Mouse (Mus musculus) hindlimb bud, embryonic 11.5 days (tissue): Measurements from ENCODE around the gene Pzp.

Experiments used
- DNase-seq: peaks from one replicate; pipeline ENCODE4 v3.0.0-alpha.2; 2012; ENCODE audit warnings: low read depth, low spot score; ENCODE audit errors: extremely low spot score

Gene Pzp

DNA sequence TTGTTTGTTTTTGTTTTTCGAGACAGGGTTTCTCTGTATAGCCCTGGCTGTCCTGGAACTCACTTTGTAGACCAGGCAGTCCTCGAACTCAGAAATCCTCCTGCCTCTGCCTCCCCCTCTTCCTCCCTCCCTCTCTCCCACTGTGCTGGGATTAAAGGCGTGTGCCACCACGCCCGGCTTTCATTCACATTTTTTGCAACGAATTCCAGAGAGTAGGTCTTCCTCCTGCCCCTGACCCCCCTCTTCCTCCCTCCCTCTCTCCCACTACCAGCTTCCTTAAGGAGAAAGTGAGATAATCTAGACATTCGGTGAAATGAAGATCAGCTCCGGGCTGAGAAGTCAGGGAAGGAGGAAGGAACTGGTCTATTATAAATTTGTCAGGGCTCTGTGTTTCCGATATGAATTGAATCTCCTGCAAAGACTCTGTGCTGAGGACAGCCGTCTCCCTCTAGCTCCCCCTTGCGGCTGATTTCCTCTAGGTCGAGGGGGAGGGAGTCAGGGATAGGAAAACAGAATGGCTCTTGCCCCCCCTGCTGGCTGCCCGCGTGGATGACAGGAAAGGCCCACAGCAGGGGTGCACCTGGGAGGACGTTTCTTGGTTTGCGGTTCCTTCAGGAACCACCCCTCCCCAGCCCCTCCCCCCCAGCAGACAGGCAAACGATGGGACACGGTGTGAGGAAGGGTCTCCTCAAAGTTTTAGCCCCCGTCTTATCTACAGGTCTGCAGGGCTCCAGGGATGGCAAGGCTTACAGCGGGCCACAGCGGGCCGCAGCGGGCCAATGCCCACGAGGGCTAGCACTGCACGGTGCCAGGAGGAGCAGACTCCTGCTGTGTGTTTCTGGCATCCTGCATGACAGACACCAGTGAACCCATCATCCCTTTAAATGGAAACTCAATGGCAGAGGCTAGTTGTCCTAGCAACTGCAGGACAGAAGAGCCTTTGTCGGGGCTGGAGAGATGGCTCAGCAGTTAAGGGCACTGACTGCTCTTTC lies 46.8 kb downstream of the Pzp start:
- peak; percentile 79 for DNase-seq

- DNase-seq: no peak
These were observed 49.0 kb downstream of the Pzp start for GRCm38 (mm10) chr6:128477495-128477894.

- DNase-seq: no peak
These were observed 52.4 kb downstream of the Pzp start for GRCm38 (mm10) chr6:128474112-128474511.

DNA sequence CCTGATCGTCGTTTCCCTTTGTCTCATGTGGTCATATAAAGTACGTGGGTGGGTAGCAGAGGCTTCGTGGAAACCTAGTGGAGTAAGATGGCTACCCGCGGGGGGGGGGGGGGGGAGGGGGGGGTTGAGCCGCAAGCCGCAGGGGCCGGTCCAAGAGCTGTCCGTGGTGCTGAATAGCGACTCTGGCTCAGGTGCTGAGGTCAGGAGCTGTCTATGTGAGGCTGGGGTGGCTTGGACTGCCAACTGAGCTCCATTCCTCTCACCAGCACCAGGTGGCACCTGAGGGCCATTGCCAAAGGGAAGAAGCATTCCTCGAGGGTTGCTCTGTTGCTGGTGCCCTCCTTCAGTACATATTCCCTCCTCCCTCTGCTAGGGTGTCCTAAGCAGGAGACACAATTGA lies 57.1 kb downstream of the Pzp start:
- no peak for DNase-seq

GRCm38 (mm10) chr6:128467298-128467697 lies 59.2 kb downstream of the Pzp start:
- no peak for DNase-seq

- DNase-seq: no peak
These were observed 60.0 kb downstream of the Pzp start for GRCm38 (mm10) chr6:128466563-128466962.

DNA sequence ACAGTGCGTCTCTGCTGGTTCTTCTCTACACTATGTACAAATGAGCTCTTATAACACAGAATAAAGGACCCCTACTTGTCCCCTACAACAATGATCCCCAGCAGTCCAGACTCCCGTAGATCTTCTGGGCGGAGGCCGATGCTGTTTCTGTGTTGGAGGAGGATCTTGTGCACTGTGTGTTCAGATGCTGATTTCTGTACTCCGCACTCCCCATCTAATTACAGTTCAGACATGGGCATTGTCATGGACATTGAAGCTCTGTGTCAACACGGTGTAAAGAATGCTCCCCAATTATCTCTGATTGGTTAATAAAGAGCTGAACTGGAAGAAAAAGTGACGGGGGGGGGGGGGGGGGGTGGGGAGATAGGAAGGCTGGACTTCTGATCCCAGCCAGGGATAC lies 60.5 kb downstream of the Pzp start:
- no peak for DNase-seq

- DNase-seq: no peak
These were observed 61.5 kb downstream of the Pzp start for GRCm38 (mm10) chr6:128464996-128465395.

GRCm38 (mm10) chr6:128461606-128462005 lies 64.9 kb downstream of the Pzp start:
- no peak for DNase-seq

DNA sequence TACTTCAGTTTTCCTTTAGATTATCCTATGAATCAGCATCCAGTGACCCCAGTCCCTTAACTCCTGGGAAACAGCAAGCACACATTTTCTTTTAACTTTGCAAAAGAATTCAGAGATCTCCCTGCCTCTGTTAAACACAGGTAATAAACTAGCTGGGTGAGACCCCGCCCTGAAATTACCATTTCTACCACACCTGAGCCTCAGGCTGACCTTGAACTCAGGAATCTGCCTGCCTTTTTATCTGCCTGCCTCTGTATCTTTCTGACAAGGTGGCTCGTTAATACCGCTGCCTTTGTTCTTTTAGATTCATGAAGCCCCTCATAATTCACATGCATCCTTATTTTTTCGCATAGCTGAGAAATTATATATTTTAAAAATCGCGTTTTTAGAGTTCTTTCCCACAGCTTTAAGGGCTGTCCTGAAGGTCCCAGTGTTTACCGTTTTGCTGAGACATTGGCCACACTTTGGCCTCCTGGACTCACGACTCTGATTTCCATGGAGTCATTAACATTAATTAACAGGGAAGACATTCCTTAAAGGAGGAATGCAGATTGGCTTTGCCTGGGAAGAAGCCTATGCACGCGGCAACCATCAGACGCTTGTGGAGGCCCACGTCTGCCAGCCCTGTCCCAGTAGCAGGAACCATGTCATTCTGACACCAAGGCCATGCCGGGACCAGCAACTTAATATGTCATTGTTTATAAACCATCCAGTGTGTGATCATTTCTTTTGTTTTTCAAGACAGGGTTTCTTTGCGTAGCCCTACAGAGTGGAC lies 65.6 kb downstream of the Pzp start:
- no peak for DNase-seq

DNA sequence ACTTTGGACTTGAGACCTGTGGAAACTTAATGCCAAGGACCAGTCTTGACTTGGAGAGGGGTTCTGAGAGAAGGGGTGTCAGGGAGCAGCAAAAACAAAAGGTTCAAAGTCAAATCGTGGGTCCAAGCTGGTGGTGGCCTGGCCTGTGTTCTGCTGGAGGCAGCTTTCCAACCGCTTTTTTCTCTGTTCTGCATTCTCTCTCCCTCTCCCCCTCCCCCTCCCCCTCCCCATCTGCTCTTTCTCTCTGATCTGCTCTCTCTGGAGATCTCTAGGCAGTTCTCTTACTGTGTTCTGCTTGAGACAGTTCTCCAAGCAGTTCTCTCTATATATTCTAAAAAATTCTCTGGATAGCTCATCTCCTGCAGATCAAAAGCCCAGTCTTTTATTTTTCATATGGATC lies 66.2 kb downstream of the Pzp start:
- DNase-seq: no peak

DNA sequence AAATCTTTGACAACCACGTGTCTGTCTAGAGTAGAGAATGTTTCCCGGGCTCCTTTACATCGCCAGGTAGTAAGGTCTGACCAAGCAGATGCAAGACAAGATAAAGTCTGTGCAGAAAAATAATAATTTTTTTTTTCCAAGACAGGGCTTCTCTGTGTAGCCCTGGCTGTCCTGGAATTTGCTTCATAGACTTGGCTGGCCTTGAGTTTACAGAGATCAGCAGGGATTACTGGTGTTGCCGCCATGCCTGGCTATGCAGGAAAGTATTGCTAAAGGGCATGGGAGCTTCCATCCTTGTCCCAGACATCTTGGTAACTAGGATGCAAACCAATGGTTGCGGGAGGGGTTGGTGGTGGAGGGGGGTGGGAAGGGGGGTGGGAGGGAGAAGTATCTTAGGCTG lies 69.3 kb downstream of the Pzp start:
- no peak for DNase-seq

DNA sequence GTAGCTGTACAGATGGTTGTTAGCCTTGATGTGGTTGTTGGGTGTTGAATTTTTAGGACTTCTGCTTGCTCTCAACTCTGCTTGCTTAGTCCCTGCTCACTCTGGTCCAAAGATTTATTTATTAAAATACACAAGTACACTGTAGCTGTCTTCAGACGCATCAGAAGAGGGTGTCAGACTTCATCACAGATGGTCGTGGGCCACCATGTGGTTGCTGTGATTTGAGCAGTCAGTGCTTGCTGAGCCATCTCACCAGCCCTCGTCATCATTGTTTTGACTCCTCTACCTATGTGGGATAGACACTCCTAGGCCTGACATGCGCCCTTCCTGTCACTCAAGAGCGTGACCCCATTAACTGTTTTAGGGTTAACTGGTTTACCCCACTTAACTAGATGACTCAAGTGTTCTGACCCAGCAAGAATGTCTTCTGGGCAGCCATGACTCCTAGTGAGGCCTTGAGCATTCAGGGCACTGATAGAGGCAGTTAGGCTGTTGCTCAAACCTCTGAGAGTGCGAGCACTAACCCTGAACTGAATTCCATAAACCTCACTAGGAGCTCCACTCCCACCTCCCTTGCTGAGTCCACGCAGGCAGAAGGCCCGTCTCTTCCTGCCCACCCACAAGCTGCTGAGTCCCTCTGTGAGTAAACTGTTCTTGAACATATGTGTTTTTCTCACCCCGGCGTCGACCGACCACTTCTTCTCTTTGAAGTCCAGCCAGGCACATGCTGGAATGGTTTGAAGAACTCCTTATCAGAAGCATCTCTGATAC lies 70.5 kb downstream of the Pzp start:
- no peak for DNase-seq

- DNase-seq: no peak
These were observed 79.5 kb downstream of the Pzp start for GRCm38 (mm10) chr6:128447063-128447462.

GRCm38 (mm10) chr6:128445761-128446535 lies 80.6 kb downstream of the Pzp start:
- no peak for DNase-seq

DNA sequence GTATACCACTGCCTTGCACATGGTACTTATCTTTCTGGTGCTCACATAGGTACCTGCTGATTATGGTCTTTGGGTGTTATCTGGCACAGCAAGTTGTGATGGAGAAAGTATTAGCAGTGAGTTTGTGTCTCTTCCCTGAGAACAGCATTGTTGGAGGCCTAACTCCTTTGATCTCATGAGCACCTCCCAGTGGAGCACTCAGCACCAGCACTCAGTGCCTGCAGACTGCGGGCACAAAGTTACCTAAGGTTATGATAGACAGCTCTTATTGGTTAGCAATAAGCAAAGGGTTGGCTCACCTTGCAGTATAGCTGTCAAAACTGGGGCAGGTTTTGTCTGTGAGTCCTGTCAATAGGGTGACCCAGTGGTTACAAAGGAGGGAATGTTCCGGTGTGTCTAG lies 86.3 kb downstream of the Pzp start:
- no peak for DNase-seq

DNA sequence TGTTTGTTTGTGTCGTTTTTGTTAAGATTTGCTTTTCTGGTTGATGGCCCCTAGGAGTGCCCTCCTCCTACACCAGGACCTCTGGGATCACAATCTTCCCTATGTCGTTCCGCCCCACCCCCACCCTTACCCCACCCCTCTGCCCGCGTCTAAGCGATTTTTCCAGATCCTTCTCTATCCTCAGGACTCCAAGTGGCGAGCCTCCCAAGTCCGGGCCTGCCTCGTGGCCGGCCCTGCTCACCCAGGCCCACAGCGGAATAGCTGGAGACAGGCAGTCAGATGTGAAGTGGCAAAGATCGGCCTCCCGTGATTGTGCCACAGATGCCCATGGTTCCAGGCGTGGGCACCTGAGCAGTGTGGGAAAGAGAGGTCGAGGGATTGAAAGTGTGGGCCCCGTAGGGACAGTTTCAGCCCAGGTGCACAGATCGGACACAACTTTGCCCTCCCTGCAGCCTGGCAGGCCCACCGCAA lies 87.6 kb downstream of the Pzp start:
- DNase-seq: no peak

DNA sequence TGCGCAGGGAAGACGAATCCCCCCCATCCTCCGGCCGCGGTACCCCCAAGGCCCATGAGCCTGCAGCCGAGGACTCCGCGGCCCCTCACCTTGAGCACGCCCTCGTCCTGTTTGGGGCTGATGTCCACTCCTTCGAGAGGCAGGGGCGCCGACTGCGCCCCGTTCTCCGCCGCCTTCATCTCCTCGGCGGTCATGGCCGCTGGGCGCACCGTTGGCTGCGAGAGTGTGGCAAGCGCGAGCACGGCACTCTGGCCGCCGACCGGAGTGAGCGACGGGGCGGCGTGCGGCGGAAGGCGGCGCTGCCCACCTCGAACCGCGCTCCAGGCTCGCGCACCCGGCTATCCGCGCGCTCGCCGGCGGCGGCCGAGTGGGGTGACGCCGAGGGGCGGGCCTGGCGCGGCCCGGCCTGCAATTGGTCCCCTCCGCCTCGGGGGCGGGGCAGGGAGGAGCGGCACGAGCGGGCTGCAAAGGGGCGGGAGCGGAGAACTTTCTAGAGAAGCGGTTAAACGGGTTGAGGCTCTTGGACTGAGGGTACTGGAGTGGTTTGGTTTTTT lies 88.1 kb downstream of the Pzp start, which contains the start of gene Fkbp4:
Fkbp4 (minus strand) TSS at position 361 of the 554 bp plus-strand sequence.
- peak; percentile 57 for DNase-seq

GRCm38 (mm10) chr6:128437731-128438316 lies 88.7 kb downstream of the Pzp start:
- DNase-seq: no peak

GRCm38 (mm10) chr6:128437288-128437687 lies 89.2 kb downstream of the Pzp start:
- no peak for DNase-seq
